Mouse (Mus musculus): ENCODE results near the gene Abcg4. TPM values are rescaled to one million over a fixed set of nuclear protein-coding genes. Genes with fewer than 3 reads are reported as not detected.
"Not testable (repeated sequence)": the region's sequence is repeated elsewhere in the genome, so short reads cannot be mapped to it uniquely, and the experiment has no call there.

The Abcg4 gene
- polyA plus RNA-seq, 1 experiment from 2014 or later = 2.1 TPM

DNA sequence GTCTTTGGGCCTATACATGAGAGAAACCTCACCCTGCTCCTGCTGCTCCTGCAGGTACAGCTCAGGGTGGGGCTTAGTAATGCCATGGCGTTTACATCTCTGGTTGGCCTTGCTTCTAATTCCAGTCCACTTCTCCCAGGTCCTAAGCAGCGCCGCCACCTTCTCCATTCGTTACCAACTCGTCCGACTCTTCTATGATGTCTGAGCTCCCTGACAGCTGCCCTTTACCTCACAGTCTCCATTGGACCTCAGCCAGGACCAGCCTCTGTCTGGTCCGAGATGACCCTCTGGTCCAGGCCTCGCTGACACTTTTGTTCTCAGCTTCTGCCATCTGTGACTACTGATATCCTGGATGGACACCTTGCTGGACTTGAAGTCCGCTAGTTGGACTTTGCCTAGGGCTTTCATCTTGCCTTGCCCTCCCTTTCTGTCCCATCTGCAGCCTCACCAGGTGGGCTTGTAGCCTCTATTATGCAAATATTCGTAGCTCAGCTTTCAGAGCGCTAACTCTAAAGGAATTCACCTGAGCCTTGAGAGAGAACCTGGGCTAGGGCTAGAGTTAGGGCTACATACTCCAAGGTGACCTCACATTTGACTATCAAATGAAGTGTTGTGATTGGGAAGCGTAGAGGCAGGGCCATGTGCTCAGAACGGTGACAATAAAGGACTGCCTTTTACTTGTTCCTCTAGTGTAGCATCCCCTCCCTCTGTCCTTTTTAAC, 44.7 kb upstream of the Abcg4 start:
- peaks cover 26% of the 10 kb centered on the region for H3K36me3 ChIP-seq (ENCODE audit: control insufficient read depth, insufficient read depth, low read length)

GRCm38 (mm10) chr9:44330736-44331135, 42.3 kb upstream of the Abcg4 start:
- Histone ChIP-seq H3K4me3 (ENCODE audit: low read length) (no peak overlapping the region), H3K27me3 (ENCODE audit: control insufficient read depth, insufficient read depth, low read depth, low read length) (no peaks in the 10 kb centered on the region), H3K36me3 (ENCODE audit: control insufficient read depth, insufficient read depth, low read length) (peaks cover 26% of the 10 kb centered on the region), H3K9ac (ENCODE audit: low read length) (no peak overlapping the region), H3K4me1 (replicated peaks; ENCODE audit: control insufficient read depth, insufficient read depth, low read length) (peaks cover 9% of the 10 kb centered on the region), H3K9me3 (ENCODE audit: control insufficient read depth, low read length) (no peaks in the 10 kb centered on the region), H3K27ac (ENCODE audit: low read length) (no peak overlapping the region), H3K4me2 (ENCODE audit: low read depth, low read length) (no peak overlapping the region)
- ATAC-seq (ENCODE audit: low read depth) = no peak
- WGBS = 93% methylated on average over 6 of the region's 6 CpGs

More for the DNA sequence above, 44.7 kb upstream of the Abcg4 start:
- no peak overlapping the region for H3K9ac ChIP-seq (ENCODE audit: low read length)
- peaks cover 15% of the 10 kb centered on the region for H3K4me1 ChIP-seq (replicated peaks; ENCODE audit: control insufficient read depth, insufficient read depth, low read length)
- H3K27me3 ChIP-seq (ENCODE audit: control insufficient read depth, insufficient read depth, low read depth, low read length) = no peaks in the 10 kb centered on the region
- no peak overlapping the region for H3K4me3 ChIP-seq (ENCODE audit: low read length)
- no peaks in the 10 kb centered on the region for H3K9me3 ChIP-seq (ENCODE audit: control insufficient read depth, low read length)
- 93% methylated on average over 13 of the region's 13 CpGs for WGBS
- no peak overlapping the region for H3K27ac ChIP-seq (ENCODE audit: low read length)
- ATAC-seq (ENCODE audit: low read depth) = no peak
- no peak overlapping the region for H3K4me2 ChIP-seq (ENCODE audit: low read depth, low read length)

DNA sequence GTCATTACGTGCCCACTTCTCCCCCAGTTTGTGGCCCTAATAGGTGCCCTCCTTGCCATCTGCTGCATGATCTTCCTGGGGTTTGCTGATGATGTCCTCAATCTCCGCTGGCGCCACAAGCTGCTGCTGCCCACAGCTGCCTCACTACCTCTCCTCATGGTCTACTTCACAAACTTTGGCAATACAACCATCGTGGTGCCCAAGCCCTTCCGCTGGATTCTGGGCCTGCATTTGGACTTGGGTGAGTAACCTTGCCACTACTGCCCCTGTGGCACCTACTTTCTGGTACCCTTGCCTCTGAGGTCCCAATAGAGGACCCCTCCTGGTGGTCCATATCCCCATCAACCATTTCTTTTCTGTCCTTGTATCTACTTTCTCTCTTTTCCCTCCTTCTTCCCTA, 39.5 kb upstream of the Abcg4 start:
- Histone ChIP-seq H3K36me3 (ENCODE audit: control insufficient read depth, insufficient read depth, low read length) (peaks cover 15% of the 10 kb centered on the region), H3K9ac (ENCODE audit: low read length) (peak overlapping the region; percentile 93), H3K4me1 (replicated peaks; ENCODE audit: control insufficient read depth, insufficient read depth, low read length) (peaks cover 11% of the 10 kb centered on the region), H3K9me3 (ENCODE audit: control insufficient read depth, low read length) (no peaks in the 10 kb centered on the region), H3K27ac (ENCODE audit: low read length) (peak overlapping the region; percentile 97; the same call in 1 of the 2 replicates), H3K4me2 (ENCODE audit: low read depth, low read length) (peak overlapping the region; percentile 73), H3K27me3 (ENCODE audit: control insufficient read depth, insufficient read depth, low read depth, low read length) (no peaks in the 10 kb centered on the region), H3K4me3 (ENCODE audit: low read length) (peak overlapping the region; percentile 89)
- ATAC-seq (ENCODE audit: low read depth) = no peak
- 83% methylated on average over 5 of the region's 5 CpGs for WGBS

DNA sequence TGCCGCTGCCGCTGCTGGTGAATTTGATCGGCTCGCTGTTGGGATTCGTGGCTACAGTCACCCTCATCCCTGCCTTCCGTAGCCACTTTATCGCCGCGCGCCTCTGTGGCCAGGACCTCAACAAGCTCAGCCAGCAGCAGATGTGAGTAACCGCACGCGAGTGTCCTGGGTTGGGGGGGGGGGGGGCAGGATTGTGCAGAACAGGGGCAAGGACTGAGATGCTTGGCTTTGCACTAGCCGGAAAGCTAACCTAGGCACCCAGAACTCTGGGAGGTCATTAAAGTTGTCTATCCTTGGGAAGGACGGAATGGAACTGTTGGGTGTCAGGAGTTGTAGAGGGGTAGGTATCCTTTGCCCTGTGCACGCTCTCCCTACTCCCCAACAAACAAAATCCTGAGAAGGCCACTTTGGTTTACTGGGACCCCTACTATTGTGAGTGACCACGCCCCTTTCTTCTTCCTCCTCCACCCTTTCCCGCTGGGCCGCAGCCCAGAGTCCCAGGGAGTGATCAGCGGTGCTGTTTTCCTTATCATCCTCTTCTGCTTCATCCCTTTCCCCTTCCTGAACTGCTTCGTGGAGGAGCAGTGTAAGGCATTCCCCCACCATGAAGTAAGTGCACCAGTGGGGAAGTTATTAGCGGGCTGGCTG, 38.8 kb upstream of the Abcg4 start:
- under 1% methylated on average over 22 of the region's 22 CpGs for WGBS

GRCm38 (mm10) chr9:44326371-44327063, 38.1 kb upstream of the Abcg4 start:
- H3K36me3 ChIP-seq (ENCODE audit: control insufficient read depth, insufficient read depth, low read length) = peaks cover 8% of the 10 kb centered on the region
- no peaks in the 10 kb centered on the region for H3K27me3 ChIP-seq (ENCODE audit: control insufficient read depth, insufficient read depth, low read depth, low read length)
- no peaks in the 10 kb centered on the region for H3K9me3 ChIP-seq (ENCODE audit: control insufficient read depth, low read length)
- peak; percentile 93 for ATAC-seq (ENCODE audit: low read depth)
- peak overlapping the region; percentile 93 for H3K9ac ChIP-seq (ENCODE audit: low read length)
- under 1% methylated on average over 38 of the region's 38 CpGs for WGBS
- H3K4me3 ChIP-seq (ENCODE audit: low read length) = peak overlapping the region; percentile 89
- peak overlapping the region; percentile 97 for H3K27ac ChIP-seq (ENCODE audit: low read length)
- H3K4me1 ChIP-seq (replicated peaks; ENCODE audit: control insufficient read depth, insufficient read depth, low read length) = peaks cover 11% of the 10 kb centered on the region
- H3K4me2 ChIP-seq (ENCODE audit: low read depth, low read length) = peak overlapping the region; percentile 73

More for the DNA sequence above, 38.8 kb upstream of the Abcg4 start:
- H3K4me2 ChIP-seq (ENCODE audit: low read depth, low read length) = peak overlapping the region; percentile 73
- peak overlapping the region; percentile 97 for H3K27ac ChIP-seq (ENCODE audit: low read length)
- peak overlapping the region; percentile 93 for H3K9ac ChIP-seq (ENCODE audit: low read length)
- H3K4me1 ChIP-seq (replicated peaks; ENCODE audit: control insufficient read depth, insufficient read depth, low read length) = peaks cover 11% of the 10 kb centered on the region
- peak; percentile 46 for ATAC-seq (ENCODE audit: low read depth)
- no peaks in the 10 kb centered on the region for H3K9me3 ChIP-seq (ENCODE audit: control insufficient read depth, low read length)
- H3K4me3 ChIP-seq (ENCODE audit: low read length) = peak overlapping the region; percentile 89
- peaks cover 9% of the 10 kb centered on the region for H3K36me3 ChIP-seq (ENCODE audit: control insufficient read depth, insufficient read depth, low read length)
- H3K27me3 ChIP-seq (ENCODE audit: control insufficient read depth, insufficient read depth, low read depth, low read length) = no peaks in the 10 kb centered on the region

GRCm38 (mm10) chr9:44325768-44326370, 37.5 kb upstream of the Abcg4 start, which contains the start of gene Dpagt1:
Gene Dpagt1 (plus strand): TSS chr9:44326019.
- Histone ChIP-seq H3K9ac (ENCODE audit: low read length) (peak within 1 kb of the TSS; percentile 93), H3K27me3 (ENCODE audit: control insufficient read depth, insufficient read depth, low read depth, low read length) (no peaks in the 10 kb centered on the region), H3K27ac (ENCODE audit: low read length) (peak within 1 kb of the TSS; percentile 97), H3K9me3 (ENCODE audit: control insufficient read depth, low read length) (no peaks in the 10 kb centered on the region), H3K4me1 (replicated peaks; ENCODE audit: control insufficient read depth, insufficient read depth, low read length) (peaks cover 11% of the 10 kb centered on the region), H3K4me2 (ENCODE audit: low read depth, low read length) (peak within 1 kb of the TSS; percentile 73), H3K36me3 (ENCODE audit: control insufficient read depth, insufficient read depth, low read length) (peaks cover 6% of the 10 kb centered on the region), H3K4me3 (ENCODE audit: low read length) (peak within 1 kb of the TSS; percentile 89)
- peak; percentile 25 for ATAC-seq (ENCODE audit: low read depth)
- WGBS = 1% methylated on average over 12 of the region's 12 CpGs

DNA sequence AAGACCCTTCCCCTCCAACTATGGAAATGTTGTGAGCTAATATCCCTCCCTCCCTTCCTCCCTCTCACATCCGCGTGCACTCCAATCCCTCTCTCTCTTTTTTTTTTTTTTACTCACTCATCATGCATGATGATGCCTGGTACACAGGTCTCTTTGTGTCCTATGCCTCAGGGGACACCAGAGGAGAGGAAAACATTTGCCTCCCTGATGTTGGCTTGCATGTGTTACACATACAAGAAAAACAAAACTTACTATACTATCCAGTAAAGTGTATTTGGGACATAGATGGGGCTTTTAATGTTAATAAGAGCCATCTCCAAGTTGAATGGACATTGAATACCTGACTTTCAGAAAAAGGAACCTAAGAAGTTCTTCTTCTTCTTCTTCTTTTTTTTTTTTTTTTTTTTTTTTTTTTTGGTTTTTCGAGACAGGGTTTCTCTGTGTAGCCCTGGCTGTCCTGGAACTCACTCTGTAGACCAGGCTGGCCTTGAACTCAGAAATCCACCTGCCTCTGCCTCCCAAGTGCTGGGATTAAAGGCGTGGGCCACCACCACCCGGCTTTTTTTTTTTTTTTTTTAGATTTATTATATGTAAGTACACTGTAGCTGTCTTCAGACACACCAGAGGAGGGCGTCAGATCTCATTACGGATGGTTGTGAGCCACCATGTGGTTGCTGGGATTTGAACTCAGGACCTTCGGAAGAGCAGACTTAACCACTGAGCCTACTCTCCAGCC, 36.8 kb upstream of the Abcg4 start:
- ATAC-seq (ENCODE audit: low read depth); H3K9me3 ChIP-seq (ENCODE audit: control insufficient read depth, low read length); H3K9ac ChIP-seq (ENCODE audit: low read length); H3K36me3 ChIP-seq (ENCODE audit: control insufficient read depth, insufficient read depth, low read length); H3K27me3 ChIP-seq (ENCODE audit: control insufficient read depth, insufficient read depth, low read depth, low read length): not testable (repeated sequence)
- Histone ChIP-seq H3K4me3 (ENCODE audit: low read length) (peak overlapping the region; percentile 89), H3K4me2 (ENCODE audit: low read depth, low read length) (peak overlapping the region; percentile 73), H3K4me1 (replicated peaks; ENCODE audit: control insufficient read depth, insufficient read depth, low read length) (peaks cover 15% of the 10 kb centered on the region), H3K27ac (ENCODE audit: low read length) (peak overlapping the region; percentile 97; the same call in 1 of the 2 replicates)
- WGBS = 64% methylated on average over 6 of the region's 8 CpGs

DNA sequence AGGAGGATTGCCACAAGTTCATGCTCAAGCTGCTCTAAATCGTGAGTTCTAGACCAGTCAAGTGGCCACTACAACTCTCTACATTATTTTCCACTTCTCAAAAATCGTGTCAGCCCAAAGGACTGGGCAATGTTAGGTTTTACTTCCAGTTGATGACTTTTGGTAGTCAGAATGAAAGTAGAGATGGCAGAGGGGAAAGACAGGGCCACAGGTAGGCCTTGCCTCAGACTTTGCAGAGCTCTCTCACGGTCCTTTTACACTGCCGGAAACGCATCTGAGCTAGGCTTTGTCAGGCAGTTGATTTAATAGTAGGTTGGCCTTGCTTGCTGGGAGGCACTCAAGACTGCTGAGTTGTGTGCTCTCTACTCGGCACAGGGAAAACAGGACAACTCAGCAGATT, 35.7 kb upstream of the Abcg4 start:
- no peaks in the 10 kb centered on the region; the same call in 1 of the 2 replicates for H3K36me3 ChIP-seq (ENCODE audit: control insufficient read depth, insufficient read depth, low read length)
- WGBS = 70% methylated on average over 6 of the region's 6 CpGs
- peaks cover 15% of the 10 kb centered on the region for H3K4me1 ChIP-seq (replicated peaks; ENCODE audit: control insufficient read depth, insufficient read depth, low read length)
- no peak overlapping the region for H3K9ac ChIP-seq (ENCODE audit: low read length)
- no peaks in the 10 kb centered on the region for H3K9me3 ChIP-seq (ENCODE audit: control insufficient read depth, low read length)
- no peaks in the 10 kb centered on the region for H3K27me3 ChIP-seq (ENCODE audit: control insufficient read depth, insufficient read depth, low read depth, low read length)
- H3K4me3 ChIP-seq (ENCODE audit: low read length) = no peak overlapping the region
- ATAC-seq (ENCODE audit: low read depth) = no peak
- H3K27ac ChIP-seq (ENCODE audit: low read length) = 0 out of 2 replicates have a peak overlapping the region, but pooled peaks have one; percentile 12
- H3K4me2 ChIP-seq (ENCODE audit: low read depth, low read length) = no peak overlapping the region
